Mouse (Mus musculus) cerebellum, adult 8-10 months (tissue): ENCODE measurements around the gene Gnat2.

ENCODE experiments used
- DNase-seq: peaks from one replicate; pipeline ENCODE4 v3.0.0; 2022

The Gnat2 gene

DNA sequence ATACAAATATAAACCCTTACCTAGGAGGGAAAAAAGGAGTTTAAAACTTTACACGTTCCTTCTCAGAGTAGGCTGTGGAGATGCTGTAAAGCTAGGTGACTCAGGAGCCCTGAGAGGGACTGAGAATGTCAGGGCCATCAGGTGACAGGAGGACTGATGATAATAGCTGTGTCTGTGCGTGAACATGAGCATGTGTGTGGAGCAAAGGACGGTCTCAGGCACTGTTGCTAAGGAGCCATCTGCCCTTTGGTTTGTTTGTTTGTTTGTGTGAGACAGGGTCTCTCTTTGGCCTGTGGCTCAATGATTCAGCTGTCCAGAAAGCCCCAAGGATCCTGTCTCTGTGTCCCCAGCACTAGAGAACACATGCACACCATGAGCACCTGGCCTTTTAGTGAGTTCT, 28.5 kb downstream of the Gnat2 start:
- no peak for DNase-seq

DNA sequence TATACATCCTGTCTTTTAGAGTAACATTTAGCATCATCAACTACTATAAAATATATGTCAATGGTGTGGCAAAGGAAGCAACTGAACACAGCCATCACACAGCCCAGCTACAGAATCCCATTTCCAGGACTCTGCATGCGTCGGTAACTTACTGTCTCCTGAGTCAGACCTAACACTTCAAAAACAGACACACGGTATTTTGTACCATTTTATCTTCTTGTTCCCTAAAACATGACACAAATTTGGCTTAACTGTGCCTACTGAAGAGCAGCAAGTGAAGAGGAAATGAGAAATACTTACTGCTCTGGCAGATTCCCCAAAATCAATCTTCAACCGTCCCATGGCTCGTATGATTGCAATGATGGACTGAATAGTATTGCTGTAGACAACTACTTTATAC, 30.7 kb downstream of the Gnat2 start:
- DNase-seq = no peak

DNA sequence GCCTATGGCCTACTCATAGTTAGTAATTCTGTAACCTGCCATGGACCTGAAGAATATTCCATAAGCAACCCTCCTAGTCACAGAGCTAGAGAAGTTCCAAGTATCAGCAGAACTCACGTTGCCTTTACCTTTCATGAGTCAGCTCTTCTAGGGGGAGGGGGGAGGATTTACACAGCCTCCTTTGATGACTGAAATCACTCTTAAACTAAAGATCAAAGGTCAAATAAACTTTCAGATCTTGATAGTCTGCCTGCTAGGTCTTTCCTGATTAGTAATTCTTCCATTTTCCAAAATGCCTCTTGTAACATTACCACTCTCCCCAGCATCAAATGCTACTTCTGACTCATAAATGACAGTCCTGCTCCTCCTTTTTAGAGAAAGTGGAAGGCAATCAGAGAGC, 31.5 kb downstream of the Gnat2 start:
- DNase-seq = no peak

DNA sequence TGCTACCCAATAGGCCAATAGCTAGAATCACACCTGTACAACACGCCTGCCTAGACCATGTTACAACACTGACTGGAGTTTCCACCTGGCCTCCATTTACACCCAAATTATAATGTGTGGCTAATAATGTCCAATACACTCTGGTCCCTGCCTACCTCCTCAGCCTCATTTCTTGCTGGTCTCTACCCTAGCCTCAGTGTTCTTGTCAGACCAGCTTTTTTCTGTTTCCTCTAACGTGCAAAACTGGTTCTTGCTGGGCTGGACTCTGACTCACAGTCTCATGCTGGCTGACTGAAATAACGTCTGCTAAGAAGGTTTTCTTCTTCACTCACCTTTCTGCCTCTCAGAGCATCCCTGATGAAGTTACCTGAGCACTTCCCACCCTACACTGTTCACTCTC, 33.7 kb downstream of the Gnat2 start:
- DNase-seq = no peak

DNA sequence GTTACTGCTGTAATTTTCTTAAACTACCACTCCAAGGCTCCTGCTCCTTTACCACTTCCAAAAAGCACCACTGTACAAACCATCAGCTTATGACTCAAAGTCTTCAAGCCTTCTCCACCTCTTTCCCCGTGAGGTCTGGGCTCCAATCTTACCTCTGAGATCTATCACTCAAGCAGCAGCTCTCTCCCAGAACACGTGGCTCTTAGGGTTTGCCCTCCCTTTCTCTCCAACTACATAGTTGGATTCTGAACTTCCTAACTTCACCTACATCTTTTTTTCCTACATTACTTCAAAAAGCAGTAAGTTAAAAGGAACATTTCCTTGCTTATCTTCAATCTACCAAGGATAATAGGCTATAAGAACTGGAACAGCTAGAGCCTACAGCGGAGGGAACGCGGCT, 35.9 kb downstream of the Gnat2 start:
- no peak for DNase-seq

DNA sequence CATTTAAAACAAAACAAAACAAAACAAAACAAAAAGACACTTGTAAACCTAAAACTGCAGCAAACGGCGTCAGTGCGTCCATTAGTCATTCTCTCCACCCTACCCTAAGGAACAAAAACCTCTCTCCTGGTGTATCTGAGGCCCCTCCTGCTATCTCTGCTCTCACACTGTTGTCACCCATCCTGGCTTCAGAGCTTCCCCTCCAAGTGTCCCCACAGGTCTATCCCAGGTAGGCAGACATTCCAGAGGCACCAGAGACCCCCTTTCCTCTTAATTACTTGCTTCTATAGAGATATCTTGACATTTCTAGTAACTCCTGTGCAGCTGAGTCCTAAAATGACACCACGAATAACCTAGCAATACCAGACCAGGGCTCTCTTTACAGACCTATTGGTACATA, 36.8 kb downstream of the Gnat2 start:
- DNase-seq = no peak

DNA sequence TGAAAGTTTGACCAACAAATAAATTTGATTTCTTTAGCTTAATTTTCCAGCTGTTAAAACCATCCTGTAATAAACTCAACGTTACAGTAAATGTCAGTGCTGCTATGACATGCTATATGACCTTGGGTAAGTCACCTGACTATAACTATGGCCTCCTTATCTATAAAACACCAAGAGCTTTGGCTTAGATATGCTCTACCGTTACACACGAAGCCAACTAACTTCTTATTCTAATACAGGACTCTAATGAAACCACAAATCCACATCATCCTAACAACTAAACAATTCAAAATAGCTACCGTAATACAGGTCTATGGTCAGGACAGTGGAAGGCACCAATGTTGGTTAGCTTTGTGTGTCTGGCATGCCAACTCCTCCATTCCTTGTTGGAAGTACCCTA, 37.2 kb downstream of the Gnat2 start:
- no peak for DNase-seq

DNA sequence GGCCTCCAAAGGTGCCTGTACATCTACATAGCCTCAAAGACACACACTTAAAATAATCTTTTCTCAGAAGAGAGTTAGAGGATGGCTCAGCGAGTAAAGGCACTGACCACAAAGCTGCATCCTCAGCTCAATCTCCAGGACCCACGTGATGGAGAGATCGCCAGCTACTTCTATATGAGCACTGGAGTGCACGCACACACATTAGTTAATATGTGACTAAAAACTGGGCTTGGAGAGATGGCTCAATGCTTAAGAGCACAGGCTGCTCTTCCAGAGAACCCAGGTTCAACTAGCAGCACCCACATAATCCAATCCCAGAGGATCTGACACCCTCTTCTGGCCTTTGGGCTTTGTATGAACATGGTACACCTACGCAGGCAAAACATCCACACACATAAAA, 38.6 kb downstream of the Gnat2 start:
- no peak for DNase-seq

DNA sequence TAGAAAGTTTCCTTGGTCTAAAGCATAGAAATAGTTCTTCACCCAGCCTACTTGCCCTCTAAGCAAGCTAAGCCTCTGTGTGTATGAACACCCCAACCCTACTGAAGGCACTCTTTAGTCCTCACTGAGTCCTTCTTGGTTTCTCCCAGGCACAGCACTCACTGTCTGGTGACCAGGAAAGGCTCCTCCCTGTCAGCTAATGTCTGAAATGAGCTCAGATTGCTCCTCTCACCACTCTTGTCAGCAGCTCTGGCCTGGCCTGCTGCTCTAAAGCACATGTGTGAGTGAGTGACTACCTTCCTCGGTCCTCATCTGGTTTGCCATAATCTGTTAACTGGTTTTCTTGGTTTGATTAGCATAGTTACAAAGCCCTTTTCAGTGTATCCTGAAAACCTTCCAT, 39.2 kb downstream of the Gnat2 start:
- DNase-seq = no peak

DNA sequence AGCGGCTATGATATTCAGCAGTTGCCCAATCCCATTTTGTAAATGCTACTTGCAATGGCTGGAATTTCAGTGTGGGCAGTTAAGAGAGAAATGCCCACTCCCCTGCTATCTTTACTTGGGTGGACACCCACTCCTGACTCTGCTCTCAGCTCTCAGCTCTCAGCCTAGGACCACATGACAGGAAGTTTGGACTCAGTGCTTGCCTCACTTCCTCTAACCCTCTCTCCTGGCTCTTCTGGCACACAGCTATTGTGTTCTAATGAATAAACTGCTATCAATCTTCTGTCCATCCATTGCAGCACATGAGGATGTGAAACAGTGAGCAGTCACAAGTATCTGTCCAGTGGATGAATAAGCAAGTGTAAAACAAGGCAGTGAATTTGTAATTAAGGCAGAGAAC, 39.9 kb downstream of the Gnat2 start:
- DNase-seq = no peak

DNA sequence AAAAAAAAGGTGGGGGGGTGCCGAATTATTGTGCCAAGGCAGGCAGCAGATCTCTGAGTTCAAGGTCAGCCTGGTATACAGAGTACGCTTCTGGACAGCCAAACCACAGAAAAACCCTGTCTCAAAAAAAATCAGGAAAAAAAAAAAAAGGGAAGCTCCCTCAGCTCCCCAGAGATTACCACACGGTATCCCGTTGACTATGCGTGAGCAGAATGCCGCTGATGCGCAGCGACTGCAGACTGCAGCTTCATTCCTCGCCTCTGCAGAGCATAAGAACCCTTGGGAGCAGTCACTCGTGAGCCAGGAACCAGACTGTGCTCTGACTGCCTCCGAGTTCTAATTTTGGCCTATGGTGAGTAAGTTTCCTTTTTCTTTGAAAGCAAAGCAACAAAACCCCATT, 42.1 kb downstream of the Gnat2 start:
- DNase-seq = no peak

DNA sequence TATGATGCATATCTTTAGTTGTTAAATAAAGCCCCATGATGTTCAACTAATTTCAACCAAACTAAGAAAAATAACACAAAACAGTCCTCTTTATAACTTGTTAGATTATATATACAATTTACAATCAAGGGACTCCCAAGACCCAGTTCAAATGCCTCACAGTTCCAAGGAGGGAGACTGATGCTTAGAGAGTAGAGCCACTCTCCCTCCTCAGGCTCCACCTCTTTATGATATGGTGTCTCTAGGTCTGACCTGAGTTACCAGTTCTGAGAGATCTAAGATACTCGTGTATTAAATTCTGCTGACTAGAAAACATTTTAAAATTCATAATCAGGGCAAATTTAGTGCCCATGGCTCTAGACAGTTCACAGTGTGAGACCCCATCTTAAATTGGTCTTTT, 46.5 kb downstream of the Gnat2 start:
- no peak for DNase-seq

DNA sequence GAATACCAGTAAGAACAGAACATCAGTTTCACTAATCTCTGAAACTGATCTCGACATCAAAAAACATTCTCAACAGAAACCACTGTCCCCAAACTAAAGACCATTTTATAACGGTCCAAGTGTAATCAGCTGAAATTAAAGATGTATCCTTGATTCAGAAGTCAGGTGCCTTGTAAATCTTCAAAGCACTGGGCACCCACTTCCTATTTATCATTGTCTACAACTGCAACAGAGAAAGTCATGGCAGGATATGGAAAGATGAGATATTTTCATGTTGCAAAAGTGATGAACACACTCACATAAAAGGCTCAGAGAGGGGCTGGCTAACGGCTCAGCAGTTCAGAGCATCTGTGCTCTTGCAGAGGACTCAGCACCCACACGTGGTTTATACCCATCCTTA, 48.2 kb downstream of the Gnat2 start:
- no peak for DNase-seq

DNA sequence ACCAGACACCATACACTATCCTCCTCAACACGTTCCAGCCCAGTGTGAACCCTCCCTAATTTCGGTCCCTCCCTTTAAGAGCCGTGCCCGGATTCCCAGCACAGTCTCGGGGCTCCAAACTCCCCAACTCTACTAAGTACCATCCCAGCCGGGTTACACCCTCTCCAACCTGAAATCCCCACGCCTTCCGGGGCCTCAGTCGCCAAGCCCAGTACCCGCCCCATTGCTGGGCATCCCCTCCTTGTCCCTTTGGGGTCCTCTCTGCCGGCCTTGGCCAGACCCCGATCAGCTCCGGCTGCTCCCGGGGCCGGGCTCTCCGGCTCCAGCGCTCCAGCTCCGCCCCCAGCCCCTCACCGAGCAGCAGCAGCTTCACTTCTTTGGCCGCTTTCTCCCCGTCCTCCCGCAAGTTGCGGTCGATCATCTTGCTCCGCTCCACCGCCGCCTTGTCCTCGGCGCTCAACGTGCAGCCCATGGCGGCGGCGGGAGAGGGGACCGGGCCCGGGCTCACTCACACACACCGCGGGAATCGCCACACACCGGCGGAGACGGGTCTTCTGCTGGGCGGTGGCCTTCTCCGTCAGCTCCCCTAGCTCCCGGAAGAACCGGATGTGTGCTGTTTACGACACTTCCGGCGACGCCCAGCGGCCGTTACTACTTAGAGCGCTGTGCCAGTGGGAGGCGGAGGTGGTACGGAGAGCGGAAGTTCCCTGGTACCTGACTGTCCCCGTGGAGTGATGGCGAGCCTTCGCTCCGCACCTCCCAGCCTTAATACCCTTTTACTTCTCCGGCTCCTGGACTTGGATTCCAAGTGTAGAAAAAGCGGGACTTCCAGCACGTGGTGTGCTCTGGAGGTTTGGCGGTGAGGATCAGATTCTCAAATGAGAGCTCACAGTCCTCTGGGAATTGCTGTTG, 53.2 kb downstream of the Gnat2 start, which contains the start of gene Gnai3:
TSS of gene Gnai3 (minus strand) at position 613 of the 912 bp plus-strand sequence.
- peak; percentile 83 for DNase-seq

DNA sequence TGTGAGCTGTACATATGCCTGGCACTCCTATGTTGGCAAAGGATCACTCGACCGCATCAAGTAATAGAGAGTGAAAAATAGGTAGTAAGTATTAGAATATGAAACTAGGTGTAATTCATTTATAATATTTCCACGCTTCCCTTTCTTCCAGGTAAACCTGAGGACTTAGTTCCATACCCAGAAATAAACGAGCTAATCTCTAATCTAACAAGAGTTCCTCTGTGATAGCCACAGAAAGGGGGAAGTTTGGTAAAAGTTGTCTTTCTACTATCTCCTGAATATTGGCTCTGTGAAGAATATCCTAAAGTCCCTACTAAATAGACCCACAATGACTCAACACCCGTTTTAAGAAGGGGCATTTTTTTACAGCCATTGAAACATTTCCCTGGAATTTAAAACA, 54.1 kb downstream of the Gnat2 start:
- no peak for DNase-seq

DNA sequence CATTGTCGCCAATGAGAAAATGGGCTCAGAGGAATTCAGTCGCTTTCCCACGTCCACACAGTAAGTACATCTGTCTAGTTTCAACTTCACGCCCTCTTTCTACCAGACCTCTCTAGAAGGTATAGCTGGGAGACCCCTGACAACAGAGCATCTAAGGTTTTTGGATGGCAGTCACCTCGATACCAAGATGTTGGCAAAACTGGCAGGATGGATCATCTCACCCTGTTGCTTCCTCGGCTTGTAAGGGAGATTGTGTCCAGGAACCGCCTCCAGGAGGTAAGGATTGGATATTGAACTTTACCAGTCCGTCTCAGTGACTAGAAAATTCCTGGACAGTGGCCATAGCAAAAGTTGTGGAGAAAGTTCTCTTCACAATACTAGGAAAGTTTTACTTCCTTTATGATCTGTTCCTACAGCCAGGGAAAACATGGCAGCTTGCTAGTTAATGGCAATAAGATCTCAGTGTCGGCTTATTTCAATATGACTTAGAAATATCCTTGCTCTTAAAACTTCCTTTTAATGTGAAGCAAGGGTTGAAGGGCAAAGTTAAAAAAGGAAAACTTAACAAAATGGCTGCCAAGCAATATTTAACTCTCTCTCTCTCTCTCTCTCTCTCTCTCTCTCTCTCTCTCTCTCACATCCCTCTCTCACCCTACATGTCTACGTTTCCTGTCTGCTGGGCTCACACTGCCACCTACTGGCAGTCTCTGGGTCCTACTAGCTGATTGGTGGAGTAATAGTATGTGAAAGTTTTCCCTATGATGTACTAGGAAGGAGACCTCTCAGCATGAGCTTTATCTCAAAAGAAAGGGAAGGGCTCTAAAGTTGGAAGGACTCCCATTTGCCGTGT, 55.0 kb downstream of the Gnat2 start:
- peak; percentile 87 for DNase-seq
